Mouse (Mus musculus): ENCODE measurements around the gene Entpd1.

The Entpd1 gene

DNA sequence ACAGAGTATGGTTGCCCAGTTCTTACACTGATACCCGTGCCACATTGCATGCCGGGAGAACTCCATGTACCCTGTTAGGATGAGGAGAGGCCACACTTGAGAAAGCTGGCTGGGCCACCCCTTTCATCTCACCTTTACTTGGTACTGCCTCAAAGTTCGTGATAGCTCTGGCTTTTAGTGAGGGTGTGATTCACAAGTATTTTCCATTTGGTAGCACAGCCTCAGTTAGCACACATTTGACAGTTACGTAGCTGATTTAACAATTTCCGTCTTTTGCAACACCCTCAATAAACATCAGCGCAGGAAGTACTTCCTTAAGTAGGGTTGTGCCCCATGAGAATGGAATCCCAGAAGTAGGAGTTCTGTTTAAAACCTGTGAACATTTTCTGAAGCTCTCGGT is 53.6 kb downstream of the Entpd1 start:
- DNase-seq (ENCODE audit: low spot score), result no peak

DNA sequence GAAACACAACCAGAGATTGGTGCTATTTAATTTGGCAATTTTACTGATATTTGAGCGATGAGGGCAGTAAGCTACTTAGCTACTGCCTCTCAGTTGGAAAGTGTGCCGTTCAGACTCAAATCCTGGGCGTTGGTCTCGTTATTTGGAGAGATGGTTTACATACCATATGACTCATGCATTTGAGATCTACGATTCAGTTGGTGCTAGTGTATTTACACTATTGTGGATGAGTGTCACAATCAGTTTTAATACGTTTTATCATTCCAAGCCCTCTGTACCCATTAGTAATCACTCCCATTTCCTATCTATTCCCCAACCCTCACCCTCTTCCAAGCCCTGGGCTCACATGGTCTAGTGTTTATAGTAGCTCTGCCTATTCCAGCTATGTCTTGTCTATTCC is 54.9 kb downstream of the Entpd1 start:
- no peak for DNase-seq (ENCODE audit: low spot score)

DNA sequence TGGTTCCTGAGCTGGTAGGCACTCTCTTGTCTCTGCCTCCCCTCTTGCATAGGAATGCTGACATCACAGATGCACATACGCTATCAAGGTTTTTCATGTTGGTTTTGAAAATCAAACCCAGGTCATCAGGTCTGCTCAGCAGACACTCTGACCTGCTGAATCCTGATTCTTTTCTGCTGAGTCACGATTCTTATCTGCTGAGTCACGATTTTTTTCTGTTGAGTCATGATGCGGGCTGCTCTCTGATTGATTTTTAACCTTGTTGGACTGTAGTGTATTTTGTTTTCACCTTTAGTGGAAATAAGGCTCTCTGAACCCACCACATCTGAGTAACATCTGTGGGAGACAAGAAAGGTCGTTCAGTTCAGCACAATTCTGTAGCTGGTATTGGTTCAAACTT is 63.2 kb downstream of the Entpd1 start:
- DNase-seq (ENCODE audit: low spot score), result no peak

DNA sequence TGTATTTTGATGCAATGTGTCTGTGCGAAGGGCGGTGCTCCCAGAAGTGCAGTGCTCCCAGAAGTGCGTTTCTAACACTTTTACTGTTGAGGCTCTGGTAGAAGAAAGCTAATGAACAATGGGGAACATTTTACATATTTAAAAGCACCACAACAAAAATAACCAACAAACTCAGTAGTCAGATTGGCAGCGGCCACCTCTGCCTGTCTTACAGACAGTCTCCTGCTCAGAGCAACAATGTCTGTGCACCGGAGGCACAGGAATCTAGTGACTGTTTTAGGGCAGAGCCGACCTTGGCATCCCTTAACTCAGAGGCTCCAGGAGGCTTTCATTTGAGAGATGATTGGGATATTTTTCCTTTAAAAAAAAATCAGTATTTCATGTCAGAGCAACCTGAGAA is 65.9 kb downstream of the Entpd1 start:
- DNase-seq (ENCODE audit: low spot score), result no peak

DNA sequence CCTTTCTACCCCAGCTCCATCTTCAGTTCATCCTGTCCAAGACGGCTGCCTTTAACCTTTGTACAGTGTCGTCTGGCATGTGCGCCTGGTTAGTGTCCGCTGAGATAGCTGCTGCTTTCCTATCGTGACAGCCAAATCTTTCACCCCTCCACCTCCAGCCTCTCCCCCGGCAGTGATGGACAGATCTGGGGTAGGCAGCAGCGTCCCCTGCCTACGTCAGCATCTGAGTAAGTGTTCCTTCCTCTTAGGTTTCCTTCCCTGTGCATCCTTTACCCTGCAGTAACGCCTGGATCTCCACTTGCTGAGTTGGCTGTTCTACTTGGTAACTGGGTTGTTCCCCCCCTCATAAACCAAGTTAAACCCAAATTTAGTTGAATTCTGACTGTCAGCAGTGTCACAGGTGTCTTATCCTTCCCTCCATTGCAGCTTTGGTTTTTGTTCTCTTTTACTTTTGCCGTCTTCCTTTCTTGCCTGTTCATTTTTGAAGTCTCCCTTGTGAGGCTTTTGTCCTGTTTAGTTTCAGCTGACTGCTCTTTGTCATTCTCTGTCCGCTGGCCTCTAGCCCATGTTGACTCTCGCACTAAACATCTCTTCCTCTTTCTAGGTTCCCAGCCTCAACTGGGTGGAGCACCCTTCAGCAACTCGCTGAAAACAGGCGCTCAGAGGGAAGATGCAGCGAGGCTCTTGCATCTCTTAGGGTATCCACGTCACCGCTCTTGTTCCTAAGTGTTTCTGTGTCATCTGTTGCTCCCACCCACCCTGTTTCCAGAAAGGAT is 66.6 kb downstream of the Entpd1 start:
- no peak for DNase-seq (ENCODE audit: low spot score)

DNA sequence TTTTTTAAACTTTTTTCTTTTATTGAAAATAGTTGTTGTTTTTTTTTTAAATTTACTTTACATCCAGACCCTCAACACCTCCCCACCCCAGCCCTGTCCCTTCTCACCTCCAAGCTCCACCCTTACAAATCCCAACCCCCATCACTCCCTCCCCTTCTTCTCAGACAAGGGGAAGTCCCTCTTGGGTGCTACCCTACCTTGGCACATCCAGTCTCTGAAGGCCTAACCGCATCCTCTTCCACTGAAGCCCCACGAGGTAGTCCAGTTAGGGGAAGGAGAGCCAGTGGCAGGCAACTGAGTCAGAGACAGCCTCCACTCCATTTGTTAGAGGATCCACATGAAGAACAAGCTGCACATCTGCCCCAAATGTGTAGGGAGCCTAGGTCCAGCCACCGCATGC is 67.5 kb downstream of the Entpd1 start:
- DNase-seq (ENCODE audit: low spot score), result no peak

DNA sequence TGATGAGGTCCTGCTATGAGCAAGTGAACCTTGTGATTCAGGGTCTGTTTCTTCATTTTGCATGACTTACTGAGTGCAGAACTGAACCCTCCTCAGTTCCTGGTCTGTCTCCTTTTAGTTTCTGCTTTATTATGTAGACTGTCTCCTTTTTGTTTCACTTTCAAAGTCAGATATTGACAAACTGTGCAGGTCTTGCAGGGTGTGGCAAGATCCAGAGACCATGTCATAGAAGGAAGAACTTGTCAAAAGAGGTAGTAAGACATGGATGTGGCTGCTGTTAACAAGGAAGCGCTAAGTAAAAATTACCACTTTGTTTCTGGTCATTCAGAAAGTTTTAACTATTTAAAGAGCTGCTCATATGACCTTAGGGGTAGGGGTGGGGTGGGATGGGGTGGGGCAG is 72.0 kb downstream of the Entpd1 start:
- DNase-seq (ENCODE audit: low spot score), result no peak

DNA sequence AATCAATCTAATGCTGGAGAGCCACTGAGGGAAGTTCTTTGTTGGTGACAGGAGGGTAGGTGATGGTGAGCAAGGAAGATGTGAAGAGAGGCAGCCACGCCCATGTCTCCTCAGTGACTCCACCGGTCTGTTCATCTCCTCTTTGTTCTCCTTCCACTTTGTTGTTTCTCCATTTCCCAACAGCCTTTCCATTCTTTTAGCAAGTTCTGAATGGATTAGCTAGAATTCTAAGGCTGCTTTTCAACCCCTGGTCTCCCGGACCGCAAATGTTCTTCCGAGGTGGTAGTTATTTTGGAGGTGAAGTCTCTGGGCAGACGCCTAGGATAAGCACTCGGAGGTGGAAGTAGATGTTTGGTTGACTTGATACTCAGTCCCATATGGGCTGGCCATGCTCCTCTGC is 72.4 kb downstream of the Entpd1 start:
- no peak for DNase-seq (ENCODE audit: low spot score)

DNA sequence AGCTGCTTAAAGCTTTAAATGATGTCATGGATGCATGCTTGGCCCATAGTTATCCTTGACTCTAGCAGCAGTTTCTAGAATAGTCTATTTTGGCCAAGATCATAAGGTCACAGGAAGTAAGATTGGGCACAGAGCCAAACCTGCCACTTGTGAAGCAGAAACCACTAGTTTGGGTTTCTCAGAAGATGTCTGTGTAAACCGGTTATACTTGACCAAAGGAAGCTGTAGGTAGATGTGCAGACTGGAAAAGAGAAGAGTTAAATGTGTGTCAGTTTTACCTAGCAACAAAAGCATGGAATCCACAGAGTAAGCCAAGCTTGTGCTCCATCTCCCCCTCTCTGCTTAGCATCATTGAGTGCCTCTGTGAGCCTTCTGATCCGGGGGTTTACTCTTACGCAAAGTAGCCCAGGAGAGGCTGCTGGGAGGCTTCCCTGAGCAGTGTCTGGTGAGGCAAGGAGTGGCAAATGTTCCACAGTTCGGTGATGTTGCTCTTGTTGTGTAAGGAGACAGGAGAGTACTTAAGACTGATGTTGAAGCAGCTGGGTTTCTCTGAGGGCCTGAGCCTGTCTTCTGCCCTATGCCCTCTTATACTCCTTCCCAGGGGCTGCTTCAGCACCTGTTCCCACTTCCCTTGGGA is 75.2 kb downstream of the Entpd1 start:
- no peak for DNase-seq (ENCODE audit: low spot score)

DNA sequence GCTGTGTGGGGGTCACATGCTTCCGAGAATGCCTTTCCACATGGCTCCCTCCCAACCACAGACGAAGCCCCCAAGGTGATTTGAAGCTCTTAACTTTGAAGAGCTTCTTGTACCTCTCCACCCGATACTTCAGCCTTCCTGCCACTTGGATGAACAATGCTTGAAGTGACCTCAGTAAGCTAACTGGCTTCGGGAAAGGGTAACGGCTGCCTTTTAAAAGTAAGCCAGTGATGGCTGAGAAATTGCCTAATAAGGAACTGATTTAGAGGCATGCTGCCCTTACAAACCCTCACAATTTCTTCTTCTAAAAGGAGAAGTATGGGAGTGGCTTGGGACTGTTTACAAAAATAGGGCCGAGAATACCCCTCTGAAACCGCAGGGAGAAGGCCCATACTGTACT is 81.0 kb downstream of the Entpd1 start:
- DNase-seq (ENCODE audit: low spot score), result no peak

DNA sequence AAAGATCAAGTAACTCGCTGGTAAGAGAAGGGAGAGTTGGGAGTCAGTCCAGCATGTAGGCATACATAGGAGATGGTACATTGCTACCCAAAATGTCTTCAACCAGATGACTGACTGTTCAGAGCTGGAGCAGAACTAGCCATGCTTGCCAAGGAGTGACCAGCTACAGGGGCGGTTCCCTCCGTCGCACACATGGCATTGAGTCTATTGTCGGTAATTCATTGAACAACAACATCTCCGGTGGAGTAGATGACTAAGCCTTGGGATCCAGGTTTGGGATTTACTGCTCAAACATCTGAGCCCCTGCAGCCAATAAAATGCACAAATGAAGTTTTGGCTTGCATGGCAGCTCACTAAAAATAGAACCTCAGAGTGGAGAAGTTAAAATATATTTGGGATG is 84.0 kb downstream of the Entpd1 start:
- no peak for DNase-seq (ENCODE audit: low spot score)

DNA sequence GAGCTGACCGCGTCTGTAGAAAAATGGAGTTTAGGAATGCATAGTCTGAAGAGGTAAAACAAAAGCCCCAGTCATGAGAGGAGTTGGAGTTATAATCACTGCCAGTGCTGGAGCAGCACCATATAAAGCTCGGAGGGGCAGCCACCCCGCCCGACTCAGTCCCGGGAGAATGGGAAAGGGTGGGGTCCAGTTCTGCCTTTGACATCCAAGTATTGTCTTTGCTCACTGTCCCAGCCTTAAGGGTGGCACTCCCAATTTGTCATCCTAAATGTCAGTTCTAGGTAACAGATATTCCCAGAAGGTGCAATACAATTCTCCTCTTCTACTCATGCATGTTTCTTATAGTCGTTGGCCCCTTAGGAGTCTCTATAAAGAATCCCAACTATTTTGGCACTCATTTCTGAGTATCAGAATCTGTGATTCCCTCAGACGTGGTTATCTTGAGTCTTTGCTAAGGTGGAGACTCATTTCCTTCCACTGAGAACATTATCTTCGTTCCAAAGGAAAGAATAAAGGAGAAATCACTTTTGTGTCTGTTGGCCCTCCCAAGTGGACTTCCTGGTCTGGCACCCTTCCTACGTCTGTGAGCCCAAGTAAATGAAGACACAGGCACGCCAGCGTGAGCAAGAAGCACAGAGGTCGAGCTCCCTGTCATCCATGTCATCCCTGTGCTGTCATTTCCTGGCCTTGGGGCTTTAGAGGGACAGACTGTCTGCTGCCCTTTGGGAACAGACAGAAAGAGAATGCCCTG is 86.1 kb downstream of the Entpd1 start:
- DNase-seq (ENCODE audit: low spot score), result no peak

DNA sequence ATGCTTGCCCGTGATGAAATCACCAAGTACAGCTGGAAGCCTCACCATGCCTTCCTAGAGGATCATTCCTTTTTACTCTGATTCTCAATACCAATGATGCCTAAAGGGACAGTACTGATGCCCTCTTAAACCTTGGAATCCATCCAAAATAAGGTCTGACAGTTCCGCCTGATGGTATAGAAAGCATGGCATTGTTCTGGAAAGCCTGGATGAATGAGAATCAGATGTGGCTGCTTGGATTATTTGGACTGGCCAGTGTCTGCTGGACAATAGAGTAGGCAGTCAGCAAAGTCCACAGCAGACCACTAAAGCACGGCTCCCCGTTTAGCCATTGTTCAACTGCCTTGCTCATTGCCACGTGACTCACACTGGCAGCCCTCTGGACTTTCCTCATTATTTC is 87.7 kb downstream of the Entpd1 start:
- DNase-seq (ENCODE audit: low spot score), result peak; percentile 75

DNA sequence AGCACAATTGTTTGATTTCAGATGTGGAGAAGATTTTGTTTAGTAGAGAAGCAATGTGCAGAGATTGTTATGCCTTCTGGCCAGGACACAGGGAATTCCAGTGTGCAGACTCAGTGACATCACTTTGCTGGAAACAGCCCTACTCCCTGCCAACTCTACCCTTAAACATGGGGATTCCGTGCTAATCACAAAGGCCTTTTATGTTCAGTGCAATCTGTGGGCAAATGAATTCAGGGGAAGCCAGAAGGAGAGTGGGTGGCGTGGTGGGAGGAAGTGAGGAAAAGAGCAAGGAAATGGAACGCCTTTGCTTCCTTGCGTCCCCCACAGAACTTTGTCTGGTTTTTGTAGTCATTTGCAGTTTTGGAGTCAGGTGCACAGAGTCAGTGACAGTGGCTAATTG is 90.2 kb downstream of the Entpd1 start:
- no peak for DNase-seq (ENCODE audit: low spot score)

DNA sequence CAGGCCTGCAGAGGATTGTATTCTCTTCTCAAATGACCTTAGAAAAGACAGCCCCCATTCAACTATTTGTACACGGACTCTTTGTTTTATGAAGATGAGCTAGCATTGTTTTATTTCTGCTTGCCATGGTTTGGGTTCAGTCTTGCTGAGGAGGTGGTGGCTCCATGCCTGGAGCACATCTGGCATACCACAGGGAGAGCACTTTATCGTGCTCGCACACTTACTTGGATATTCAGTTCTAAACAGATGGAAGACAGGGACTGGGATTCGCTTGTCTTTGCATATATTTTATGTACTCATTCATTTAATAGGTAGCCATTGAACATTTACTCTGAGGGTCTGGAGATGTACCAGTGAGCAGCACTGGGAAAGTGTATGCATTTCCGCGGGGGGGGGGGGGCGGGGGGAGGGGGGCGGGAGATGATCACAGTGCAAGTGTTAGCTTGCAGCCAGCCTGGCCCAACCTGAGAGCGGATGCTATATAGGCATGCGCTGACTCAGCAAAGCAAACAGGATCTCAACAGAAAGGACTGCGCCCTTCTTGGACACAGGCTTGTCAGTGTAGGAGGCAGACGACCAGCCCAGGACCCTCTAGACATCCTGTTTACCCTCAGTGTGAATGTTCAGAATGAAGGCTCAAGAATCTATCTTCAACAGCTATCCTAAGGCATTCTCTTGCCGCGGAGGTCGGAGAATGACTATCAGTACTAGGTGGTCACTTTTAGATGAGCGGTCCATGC is 100.9 kb downstream of the Entpd1 start:
- DNase-seq (ENCODE audit: low spot score), result no peak

DNA sequence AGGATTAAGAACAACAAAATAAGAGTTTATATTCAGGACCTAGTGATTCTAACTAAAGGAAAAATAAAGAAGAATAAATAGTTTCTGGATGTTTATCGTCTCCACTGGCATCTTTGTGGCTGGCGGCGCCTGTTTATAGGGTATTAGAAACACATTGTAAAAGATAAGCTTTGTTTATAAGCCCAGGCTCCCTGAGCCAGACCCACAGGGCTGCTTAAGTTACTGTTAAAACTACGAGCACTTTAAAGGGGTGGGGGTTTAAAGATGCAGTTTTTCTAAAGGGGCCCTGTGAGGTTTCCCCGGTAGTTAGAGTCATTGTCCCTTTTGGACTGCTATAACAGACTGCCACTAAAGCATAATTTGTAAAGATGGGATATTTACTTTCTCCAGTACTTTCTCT is 102.5 kb downstream of the Entpd1 start:
- no peak for DNase-seq (ENCODE audit: low spot score)

DNA sequence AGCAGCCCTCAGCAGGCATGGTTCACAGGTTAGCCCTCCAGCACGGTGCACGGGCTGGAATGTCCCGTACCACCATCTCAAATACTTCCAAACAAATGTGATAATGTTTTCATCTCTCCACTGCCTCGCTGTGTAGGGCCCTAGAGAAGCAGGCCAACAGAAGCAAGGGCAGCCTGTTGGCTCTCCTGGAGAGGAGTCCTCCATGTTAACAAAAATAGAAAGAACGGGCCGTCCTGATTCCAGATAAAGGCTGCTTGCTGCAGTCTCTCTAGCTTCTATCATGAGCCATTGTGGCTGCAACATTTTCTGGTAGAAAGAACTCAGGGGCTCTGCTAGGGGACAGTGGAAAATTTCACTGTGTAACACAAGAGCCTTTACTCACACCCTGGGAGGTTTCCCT is 104.8 kb downstream of the Entpd1 start:
- no peak for DNase-seq (ENCODE audit: low spot score)

DNA sequence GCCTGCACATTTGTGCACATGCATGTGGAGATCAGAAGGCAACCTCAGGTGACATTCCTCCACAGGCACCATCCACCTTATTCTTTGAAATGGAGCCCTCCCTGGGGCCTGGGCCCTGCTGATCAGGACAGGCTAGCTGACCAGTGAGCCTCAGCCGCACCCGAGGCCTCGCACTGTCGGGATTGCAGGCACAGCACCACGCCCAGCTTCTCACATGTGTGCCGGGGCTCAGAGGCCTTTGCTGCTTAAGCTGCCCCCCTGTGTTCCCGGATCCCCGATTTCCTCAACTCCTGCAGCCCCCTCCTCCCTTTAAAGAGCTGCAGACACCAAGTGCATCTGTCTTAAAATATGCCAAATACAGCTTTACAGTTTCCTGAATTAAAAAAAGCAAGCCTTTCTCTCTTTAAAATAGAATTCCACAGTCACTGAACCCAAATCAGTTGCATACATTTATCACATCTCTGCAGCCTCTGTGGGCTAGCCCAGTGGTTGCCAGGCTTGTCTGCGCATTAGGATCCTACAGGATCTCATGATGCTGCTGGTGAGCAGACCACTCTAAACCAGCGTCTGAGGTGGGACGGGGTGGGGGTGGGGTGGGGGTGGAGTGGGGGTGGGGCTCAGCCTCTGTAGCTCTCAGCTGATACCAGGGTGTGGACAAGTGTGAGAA is 107.4 kb downstream of the Entpd1 start:
- no peak for DNase-seq (ENCODE audit: low spot score)

DNA sequence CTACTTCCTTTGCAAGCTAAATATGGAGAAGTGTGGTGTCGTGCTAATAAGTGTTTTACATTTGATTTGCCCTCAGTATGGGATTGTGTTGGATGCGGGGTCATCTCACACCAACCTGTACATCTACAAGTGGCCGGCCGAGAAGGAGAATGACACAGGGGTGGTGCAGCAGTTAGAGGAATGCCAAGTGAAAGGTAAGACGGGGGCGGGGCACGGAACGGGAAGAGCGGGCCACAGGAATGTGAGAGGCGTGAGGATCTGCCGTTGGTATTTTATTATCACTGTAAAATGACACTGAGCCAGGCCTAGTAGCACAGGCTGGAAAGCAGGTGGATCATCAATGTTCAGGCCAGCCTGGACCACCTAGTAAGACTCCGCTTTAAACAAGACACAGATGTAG is 108.2 kb downstream of the Entpd1 start:
- DNase-seq (ENCODE audit: low spot score), result no peak

DNA sequence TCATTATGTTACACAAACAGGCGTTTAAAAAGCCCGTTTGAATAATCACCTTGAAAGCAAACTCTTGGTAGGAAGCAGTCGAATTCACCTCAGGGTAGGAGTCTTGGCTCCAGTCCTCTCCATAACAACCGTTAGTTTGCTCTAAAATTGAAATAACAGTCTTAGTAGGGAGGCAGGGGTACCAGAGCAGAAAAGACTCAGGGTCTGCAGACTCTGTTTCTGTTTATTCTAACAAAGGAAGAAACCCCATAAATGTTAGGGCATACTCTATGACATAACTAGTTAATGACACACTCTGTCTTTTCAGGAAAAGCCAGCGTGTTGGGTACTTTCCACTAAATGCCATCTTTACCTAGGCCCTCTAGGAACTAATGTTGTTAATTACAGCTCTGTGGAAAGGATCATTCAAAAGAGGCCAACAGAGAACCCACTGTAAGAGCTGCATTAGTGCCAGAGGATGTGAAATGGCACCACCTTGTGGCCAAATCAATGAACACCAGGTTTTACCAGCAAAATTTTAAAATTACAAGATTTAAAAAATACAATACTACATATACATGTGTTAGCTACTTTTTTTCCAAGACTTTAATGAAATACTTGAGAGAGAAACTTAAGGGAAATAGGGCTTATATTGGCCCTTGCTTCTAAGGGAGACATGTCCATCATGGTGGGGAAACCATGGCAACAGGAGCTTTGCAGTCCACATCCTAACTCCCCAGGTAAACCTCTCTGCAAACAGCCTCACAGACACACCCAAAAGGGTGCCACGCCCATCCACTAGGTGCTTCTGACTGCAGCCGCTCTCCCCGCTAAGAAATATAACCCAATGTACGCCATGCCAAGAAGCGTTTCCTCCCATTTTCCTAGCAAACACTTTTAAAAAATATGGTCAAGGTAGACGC is 110.2 kb downstream of the Entpd1 start:
- peak; percentile 84 for DNase-seq (ENCODE audit: low spot score)

DNA sequence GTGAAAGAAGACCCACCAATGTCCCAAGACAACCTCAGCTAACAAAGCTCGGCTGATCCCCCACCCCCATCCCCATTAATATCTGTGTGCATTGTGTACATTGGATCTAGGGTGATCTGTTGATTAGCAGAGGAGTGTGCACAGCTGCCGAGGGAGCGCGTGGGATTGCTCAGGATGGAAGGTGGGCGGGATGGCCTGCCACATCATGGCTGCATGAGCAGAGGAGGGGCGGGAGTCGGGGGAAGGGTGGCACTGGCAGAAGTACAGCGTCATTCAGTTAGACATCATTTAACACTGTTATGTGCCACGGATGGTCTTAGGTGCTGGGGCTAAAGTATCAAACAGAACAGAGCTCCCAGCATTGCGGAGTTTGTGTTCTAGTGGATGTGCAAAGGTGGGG is 111.3 kb downstream of the Entpd1 start:
- DNase-seq (ENCODE audit: low spot score), result no peak
